Mouse (Mus musculus): ENCODE measurements at regions not wholly inside any gene's neighbourhood (a gene's known extent, or its start where the extent isn't known, plus 50 kb on each side); places are given as distances from the start of the nearest gene placed in this dataset.
"Not testable (repeated sequence)": the region's sequence is repeated elsewhere in the genome, so short reads cannot be mapped to it uniquely, and the experiment has no call there.

GRCm38 (mm10) chrX:18875734-18876133 lies 414.5 kb upstream of the 4930578C19Rik start:
- no peak overlapping the region for H3K4me3 ChIP-seq (ENCODE audit: low read length)
- no peaks in the 10 kb centered on the region for H3K4me1 ChIP-seq (ENCODE audit: insufficient read depth, low read length)
- H3K27me3 ChIP-seq (ENCODE audit: insufficient read depth, low read length): no peaks in the 10 kb centered on the region
- DNase-seq (ENCODE audit: low spot score): no peak
- no peak overlapping the region for H3K9ac ChIP-seq (replicated peaks; ENCODE audit: low read length)
- no peak overlapping the region for H3K27ac ChIP-seq
- no peaks in the 10 kb centered on the region for H3K9me3 ChIP-seq (ENCODE audit: low read length)
- TF ChIP-seq CTCF (IDR thresholded peaks at IDR 0.05; ENCODE audit: low read depth): no peak
- 73% methylated on average over 1 of the region's 1 CpGs for WGBS
- H3K36me3 ChIP-seq (ENCODE audit: insufficient read depth, low read length): no peaks in the 10 kb centered on the region
- no peak for ATAC-seq
- no peak overlapping the region for H3K4me2 ChIP-seq (ENCODE audit: low read depth, low read length)

- H3K4me2 ChIP-seq (ENCODE audit: low read depth, low read length): no peak overlapping the region
- no peaks in the 10 kb centered on the region for H3K9me3 ChIP-seq (ENCODE audit: low read length)
- H3K36me3 ChIP-seq (ENCODE audit: insufficient read depth, low read length): no peaks in the 10 kb centered on the region
- DNase-seq (ENCODE audit: low spot score) (no peak), ATAC-seq (no peak)
- no peak overlapping the region for H3K27ac ChIP-seq
- no peak overlapping the region for H3K9ac ChIP-seq (replicated peaks; ENCODE audit: low read length)
- TF ChIP-seq CTCF (IDR thresholded peaks at IDR 0.05; ENCODE audit: low read depth): no peak
- no peak overlapping the region for H3K4me3 ChIP-seq (ENCODE audit: low read length)
- no peaks in the 10 kb centered on the region for H3K27me3 ChIP-seq (ENCODE audit: insufficient read depth, low read length)
- no peaks in the 10 kb centered on the region for H3K4me1 ChIP-seq (ENCODE audit: insufficient read depth, low read length)
These were observed 412.9 kb upstream of the 4930578C19Rik start for GRCm38 (mm10) chrX:18874051-18874450.

- Histone ChIP-seq H3K27me3 (ENCODE audit: insufficient read depth, low read length) (no peaks in the 10 kb centered on the region), H3K36me3 (ENCODE audit: insufficient read depth, low read length) (no peaks in the 10 kb centered on the region), H3K4me1 (ENCODE audit: insufficient read depth, low read length) (no peaks in the 10 kb centered on the region), H3K9me3 (ENCODE audit: low read length) (no peaks in the 10 kb centered on the region), H3K27ac (no peak overlapping the region), H3K9ac (replicated peaks; ENCODE audit: low read length) (no peak overlapping the region), H3K4me3 (ENCODE audit: low read length) (no peak overlapping the region), H3K4me2 (ENCODE audit: low read depth, low read length) (no peak overlapping the region)
- WGBS: 41% methylated on average over 3 of the region's 3 CpGs
- ATAC-seq (no peak), DNase-seq (ENCODE audit: low spot score) (no peak)
- no peak for TF ChIP-seq CTCF (IDR thresholded peaks at IDR 0.05; ENCODE audit: low read depth)
These were observed 377.5 kb upstream of the 4930578C19Rik start for GRCm38 (mm10) chrX:18838668-18839067.

- not testable (repeated sequence) for H3K36me3 ChIP-seq (ENCODE audit: insufficient read depth, low read length); H3K9ac ChIP-seq (replicated peaks; ENCODE audit: low read length); H3K9me3 ChIP-seq (ENCODE audit: low read length); ATAC-seq; H3K4me2 ChIP-seq (ENCODE audit: low read depth, low read length); DNase-seq (ENCODE audit: low spot score); H3K4me3 ChIP-seq (ENCODE audit: low read length); H3K27me3 ChIP-seq (ENCODE audit: insufficient read depth, low read length); H3K27ac ChIP-seq; H3K4me1 ChIP-seq (ENCODE audit: insufficient read depth, low read length)
- WGBS: 87% methylated on average over 1 of the region's 1 CpGs
These were observed 363.8 kb upstream of the 4930578C19Rik start for GRCm38 (mm10) chrX:18824971-18825370.

- no peaks in the 10 kb centered on the region for H3K27me3 ChIP-seq (ENCODE audit: insufficient read depth, low read length)
- H3K9me3 ChIP-seq (ENCODE audit: low read length): no peaks in the 10 kb centered on the region
- H3K9ac ChIP-seq (replicated peaks; ENCODE audit: low read length): no peak overlapping the region
- no peak for TF ChIP-seq CTCF (IDR thresholded peaks at IDR 0.05; ENCODE audit: low read depth)
- no peak overlapping the region for H3K4me2 ChIP-seq (ENCODE audit: low read depth, low read length)
- H3K4me3 ChIP-seq (ENCODE audit: low read length): no peak overlapping the region
- WGBS: 29% methylated on average over 3 of the region's 3 CpGs
- no peak overlapping the region for H3K27ac ChIP-seq
- DNase-seq (ENCODE audit: low spot score) (no peak), ATAC-seq (no peak)
- H3K4me1 ChIP-seq (ENCODE audit: insufficient read depth, low read length): no peaks in the 10 kb centered on the region
- H3K36me3 ChIP-seq (ENCODE audit: insufficient read depth, low read length): no peaks in the 10 kb centered on the region
These were observed 353.3 kb upstream of the 4930578C19Rik start for GRCm38 (mm10) chrX:18814441-18814973.

Measured in hindbrain, postnatal 0 days (tissue).